Mouse (Mus musculus) ES-E14 (cell line): ENCODE data around the gene Orm2.

Experiments used
- CHD2 ChIP-seq: IDR thresholded peaks from 2 replicates; pipeline ENCODE4 v1.6.1; 2014; ENCODE audit warnings: mild to moderate bottlenecking, low read depth, low read length, inconsistent platforms
- HCFC1 ChIP-seq: IDR thresholded peaks from 2 replicates; pipeline ENCODE4 v1.6.1; 2012; ENCODE audit warnings: low read length, inconsistent platforms, borderline replicate concordance; ENCODE audit not compliant: insufficient read depth
- MAFK ChIP-seq: IDR thresholded peaks from 2 replicates; pipeline ENCODE4 v1.6.1; 2014; ENCODE audit warnings: mild to moderate bottlenecking, low read depth, low read length, inconsistent platforms; ENCODE audit not compliant: insufficient read depth
- ZC3H11A ChIP-seq: IDR thresholded peaks from 2 replicates; pipeline ENCODE4 v1.6.1; 2012; ENCODE audit warnings: low read depth, mild to moderate bottlenecking, inconsistent platforms, low read length, borderline replicate concordance
- ZNF384 ChIP-seq: IDR thresholded peaks from 2 replicates; pipeline ENCODE4 v1.6.1; 2012; ENCODE audit warnings: low read depth, low read length, inconsistent platforms

DNA sequence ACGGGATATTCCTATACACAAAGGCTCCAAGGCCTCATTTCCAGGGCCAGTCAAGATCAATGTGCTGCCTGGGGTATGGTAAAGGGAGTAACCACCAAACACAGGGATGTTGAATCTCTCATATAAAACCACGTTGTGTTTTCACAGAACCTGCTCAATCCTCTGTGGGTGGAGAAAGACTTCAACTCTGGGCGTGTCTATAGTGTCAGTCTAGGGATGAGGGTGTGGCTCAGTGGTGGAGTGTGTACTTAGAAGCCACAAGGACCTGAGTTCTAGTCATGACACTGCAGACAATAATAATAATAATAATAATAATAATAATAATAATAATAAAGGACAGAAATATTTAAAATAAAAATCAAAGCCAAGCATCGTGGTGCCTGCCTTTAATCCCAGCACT lies 22.0 kb downstream of the Orm2 start:
- TF ChIP-seq ZNF384 (no peak), MAFK (no peak), HCFC1 (no peak), CHD2 (no peak), ZC3H11A (no peak)
